Mouse (Mus musculus): ENCODE results near the gene Tm9sf3.

DNA sequence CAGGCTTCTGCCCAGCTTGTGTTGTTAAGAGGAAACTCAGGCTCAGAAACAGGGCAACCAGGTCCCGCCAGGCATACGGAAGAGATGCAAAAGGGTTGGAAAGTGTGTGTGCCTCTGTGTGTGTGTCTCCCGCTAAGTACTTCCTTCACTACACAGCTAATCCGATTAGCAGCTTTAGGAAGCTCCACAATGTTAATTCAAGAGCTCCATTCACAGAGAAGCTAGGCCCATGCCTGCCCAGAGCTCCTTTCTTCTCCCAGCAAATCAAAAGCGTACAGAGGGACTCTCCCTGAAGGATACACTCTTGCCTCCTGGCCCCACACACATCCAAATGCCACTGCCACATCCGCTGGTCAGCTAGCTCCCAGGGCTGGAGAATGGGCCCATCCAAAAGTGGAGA lies 86.5 kb downstream of the Tm9sf3 start:
- no peak for TF ChIP-seq CTCF (IDR thresholded peaks at IDR 0.05; ENCODE audit: low read depth, low read length)
- TF ChIP-seq POLR2A (IDR thresholded peaks at IDR 0.05; ENCODE audit: borderline replicate concordance, low read depth, low read length) = no peak
